Mouse (Mus musculus): Measurements from ENCODE around the gene Zfp810.

DNA sequence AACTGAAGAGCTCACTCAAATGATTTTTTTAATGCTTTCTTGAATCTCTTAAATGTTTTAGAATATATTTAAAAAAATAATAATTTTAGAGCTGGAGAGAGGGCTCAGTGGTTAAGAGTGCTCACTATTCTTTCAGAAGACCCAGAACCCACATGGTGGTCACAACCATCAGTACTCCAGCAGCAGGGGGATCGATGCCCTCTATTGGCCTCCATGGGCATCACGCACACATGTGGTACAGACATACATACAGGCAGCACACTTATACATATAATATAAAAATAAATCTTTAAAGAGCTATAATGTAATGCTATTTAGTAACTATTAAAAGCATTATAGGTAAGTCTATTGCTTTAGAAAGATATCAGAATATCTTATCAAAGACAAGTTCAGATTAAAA, 29.8 kb upstream of the Zfp810 start:
- no peak for TF ChIP-seq CTCF (IDR thresholded peaks at IDR 0.05; ENCODE audit: extremely low read depth, insufficient read depth, low read length)
- TF ChIP-seq POLR2A (IDR thresholded peaks at IDR 0.05; ENCODE audit: extremely low read depth, insufficient read depth, low read length), result no peak
